Mouse (Mus musculus): ENCODE results near the gene Lrtm1. TPM values are rescaled to one million over a fixed set of nuclear protein-coding genes. Genes with fewer than 3 reads are reported as not detected.

The Lrtm1 gene
- polyA plus RNA-seq, 1 experiment from 2014 or later: 0.20 TPM

- no peak overlapping the region for H3K4me2 ChIP-seq (ENCODE audit: low read length)
- no peak overlapping the region for H3K9ac ChIP-seq (ENCODE audit: low read depth, low read length)
- H3K4me3 ChIP-seq (ENCODE audit: low read depth, low read length): no peak overlapping the region
- WGBS: 92% methylated on average over 4 of the region's 4 CpGs
- no peak overlapping the region for H3K27ac ChIP-seq (ENCODE audit: low read length)
- no peaks in the 10 kb centered on the region for H3K36me3 ChIP-seq (ENCODE audit: control insufficient read depth, insufficient read depth, low read length)
- H3K4me1 ChIP-seq (ENCODE audit: control insufficient read depth, insufficient read depth, low read length): 0 out of 2 replicates have a peak, but pooled peaks cover 3% of the 10 kb centered on the region
- ATAC-seq: no peak
- H3K27me3 ChIP-seq (ENCODE audit: control insufficient read depth, insufficient read depth, low read depth, low read length): no peaks in the 10 kb centered on the region
- no peaks in the 10 kb centered on the region for H3K9me3 ChIP-seq (replicated peaks; ENCODE audit: control insufficient read depth, low read length, poor library complexity, severe bottlenecking)
Observed at GRCm38 (mm10) chr14:29009644-29010043, 8.4 kb upstream of the Lrtm1 start.

- Histone ChIP-seq H3K36me3 (ENCODE audit: control insufficient read depth, insufficient read depth, low read length) (no peaks in the 10 kb centered on the region), H3K4me1 (ENCODE audit: control insufficient read depth, insufficient read depth, low read length) (peaks cover 11% of the 10 kb centered on the region; the same call in 1 of the 2 replicates), H3K9ac (ENCODE audit: low read depth, low read length) (no peak overlapping the region), H3K27me3 (ENCODE audit: control insufficient read depth, insufficient read depth, low read depth, low read length) (no peaks in the 10 kb centered on the region), H3K27ac (ENCODE audit: low read length) (no peak overlapping the region), H3K4me3 (ENCODE audit: low read depth, low read length) (no peak overlapping the region), H3K4me2 (ENCODE audit: low read length) (no peak overlapping the region), H3K9me3 (replicated peaks; ENCODE audit: control insufficient read depth, low read length, poor library complexity, severe bottlenecking) (no peaks in the 10 kb centered on the region)
- no peak for ATAC-seq
- WGBS: 87% methylated on average over 3 of the region's 3 CpGs
Observed at GRCm38 (mm10) chr14:29013161-29013560, 4.8 kb upstream of the Lrtm1 start.

DNA sequence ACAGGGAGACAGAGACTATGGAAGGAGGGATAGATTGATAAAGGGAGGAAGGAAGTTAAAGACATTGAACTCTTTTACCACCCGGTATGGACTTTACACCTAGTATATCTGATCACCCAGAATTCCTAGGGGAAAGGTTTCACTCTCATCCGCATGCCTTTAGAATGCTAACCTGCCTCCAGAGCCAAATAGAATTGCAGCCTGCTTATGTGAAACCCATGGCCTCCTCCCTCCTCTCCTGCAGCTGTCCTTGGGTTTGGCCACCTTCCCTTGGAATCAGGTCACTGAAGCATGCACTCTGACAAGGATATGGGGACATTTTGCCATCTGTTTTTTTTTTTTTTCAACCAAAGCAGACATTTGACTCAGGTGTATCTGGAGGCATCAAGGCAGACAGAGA, 3.3 kb upstream of the Lrtm1 start:
- Histone ChIP-seq H3K4me3 (ENCODE audit: low read depth, low read length) (no peak overlapping the region), H3K27ac (ENCODE audit: low read length) (no peak overlapping the region), H3K9ac (ENCODE audit: low read depth, low read length) (no peak overlapping the region), H3K27me3 (ENCODE audit: control insufficient read depth, insufficient read depth, low read depth, low read length) (no peaks in the 10 kb centered on the region), H3K36me3 (ENCODE audit: control insufficient read depth, insufficient read depth, low read length) (no peaks in the 10 kb centered on the region), H3K4me2 (ENCODE audit: low read length) (no peak overlapping the region), H3K4me1 (ENCODE audit: control insufficient read depth, insufficient read depth, low read length) (peaks cover 11% of the 10 kb centered on the region; the same call in 1 of the 2 replicates), H3K9me3 (replicated peaks; ENCODE audit: control insufficient read depth, low read length, poor library complexity, severe bottlenecking) (no peaks in the 10 kb centered on the region)
- no peak for ATAC-seq
- 71% methylated on average over 2 of the region's 2 CpGs for WGBS

DNA sequence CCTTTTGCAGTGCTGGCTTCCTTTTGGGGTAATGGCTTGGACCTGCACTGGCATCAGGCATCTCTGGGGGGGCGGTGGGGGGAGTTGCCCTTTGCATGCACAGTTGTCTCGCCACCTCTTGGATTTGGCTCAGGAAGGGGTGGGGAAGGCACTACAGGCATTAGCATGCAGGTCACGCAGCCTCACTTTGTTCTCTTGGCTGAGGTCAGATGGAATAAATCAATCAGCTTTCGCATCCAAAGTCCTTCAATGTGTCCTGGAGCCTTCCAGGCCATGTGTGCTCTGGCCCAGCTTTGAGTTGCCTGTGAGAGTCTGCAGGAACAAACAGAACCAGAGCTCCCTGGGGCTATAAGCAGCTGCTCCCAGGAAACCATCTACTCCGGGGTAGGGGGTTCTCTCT, 2.1 kb upstream of the Lrtm1 start:
- Histone ChIP-seq H3K27ac (ENCODE audit: low read length) (no peak overlapping the region), H3K9me3 (replicated peaks; ENCODE audit: control insufficient read depth, low read length, poor library complexity, severe bottlenecking) (no peaks in the 10 kb centered on the region), H3K36me3 (ENCODE audit: control insufficient read depth, insufficient read depth, low read length) (no peaks in the 10 kb centered on the region), H3K9ac (ENCODE audit: low read depth, low read length) (no peak overlapping the region), H3K27me3 (ENCODE audit: control insufficient read depth, insufficient read depth, low read depth, low read length) (no peaks in the 10 kb centered on the region), H3K4me3 (ENCODE audit: low read depth, low read length) (no peak overlapping the region), H3K4me2 (ENCODE audit: low read length) (no peak overlapping the region), H3K4me1 (ENCODE audit: control insufficient read depth, insufficient read depth, low read length) (peaks cover 8% of the 10 kb centered on the region; the same call in 1 of the 2 replicates)
- ATAC-seq: 0 out of 2 replicates have a peak, but pooled peaks have one; percentile 54
- 26% methylated on average over 5 of the region's 5 CpGs for WGBS

- Histone ChIP-seq H3K9me3 (replicated peaks; ENCODE audit: control insufficient read depth, low read length, poor library complexity, severe bottlenecking) (no peaks in the 10 kb centered on the region), H3K36me3 (ENCODE audit: control insufficient read depth, insufficient read depth, low read length) (no peaks in the 10 kb centered on the region), H3K9ac (ENCODE audit: low read depth, low read length) (no peak overlapping the region), H3K27ac (ENCODE audit: low read length) (no peak overlapping the region), H3K4me3 (ENCODE audit: low read depth, low read length) (no peak overlapping the region), H3K27me3 (ENCODE audit: control insufficient read depth, insufficient read depth, low read depth, low read length) (no peaks in the 10 kb centered on the region), H3K4me1 (ENCODE audit: control insufficient read depth, insufficient read depth, low read length) (peaks cover 8% of the 10 kb centered on the region; the same call in 1 of the 2 replicates), H3K4me2 (ENCODE audit: low read length) (no peak overlapping the region)
- WGBS: 11% methylated on average over 6 of the region's 7 CpGs
- ATAC-seq: no peak
Observed at GRCm38 (mm10) chr14:29018316-29019000, 450 bp downstream of the Lrtm1 start.

- WGBS: 84% methylated on average over 4 of the region's 4 CpGs
Observed at GRCm38 (mm10) chr14:29021295-29021694, 3.3 kb downstream of the Lrtm1 start.

DNA sequence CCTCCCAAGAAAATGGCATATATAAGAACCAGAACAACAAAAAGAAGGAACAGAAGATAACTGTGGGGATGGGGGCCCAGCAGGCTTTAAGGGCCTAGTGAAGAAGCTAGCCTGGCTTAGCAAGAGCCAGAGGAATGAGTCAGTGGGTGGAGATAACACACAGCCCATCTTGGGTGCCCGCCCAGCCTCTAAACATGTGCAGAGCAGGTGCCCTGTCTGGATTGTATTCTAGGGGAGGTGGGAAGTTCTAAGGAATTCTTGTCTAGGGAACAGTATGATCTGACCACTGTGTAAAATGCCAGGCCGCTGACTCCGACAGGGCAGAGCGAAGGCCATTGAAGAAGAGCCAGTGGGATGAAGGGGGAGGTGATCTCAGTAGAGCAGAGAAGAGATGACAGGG, 5.2 kb downstream of the Lrtm1 start:
- no peaks in the 10 kb centered on the region for H3K36me3 ChIP-seq (ENCODE audit: control insufficient read depth, insufficient read depth, low read length)
- no peak overlapping the region for H3K4me3 ChIP-seq (ENCODE audit: low read depth, low read length)
- no peak for ATAC-seq
- no peaks in the 10 kb centered on the region for H3K27me3 ChIP-seq (ENCODE audit: control insufficient read depth, insufficient read depth, low read depth, low read length)
- H3K9ac ChIP-seq (ENCODE audit: low read depth, low read length): no peak overlapping the region
- no peaks in the 10 kb centered on the region for H3K9me3 ChIP-seq (replicated peaks; ENCODE audit: control insufficient read depth, low read length, poor library complexity, severe bottlenecking)
- H3K27ac ChIP-seq (ENCODE audit: low read length): no peak overlapping the region
- WGBS: 94% methylated on average over 4 of the region's 4 CpGs
- H3K4me1 ChIP-seq (ENCODE audit: control insufficient read depth, insufficient read depth, low read length): 0 out of 2 replicates have a peak, but pooled peaks cover 1% of the 10 kb centered on the region
- no peak overlapping the region for H3K4me2 ChIP-seq (ENCODE audit: low read length)

More at GRCm38 (mm10) chr14:29021295-29021694, 3.3 kb downstream of the Lrtm1 start:
- Histone ChIP-seq H3K9ac (ENCODE audit: low read depth, low read length) (no peak overlapping the region), H3K4me1 (ENCODE audit: control insufficient read depth, insufficient read depth, low read length) (peaks cover 2% of the 10 kb centered on the region; the same call in 1 of the 2 replicates), H3K36me3 (ENCODE audit: control insufficient read depth, insufficient read depth, low read length) (no peaks in the 10 kb centered on the region), H3K27me3 (ENCODE audit: control insufficient read depth, insufficient read depth, low read depth, low read length) (no peaks in the 10 kb centered on the region), H3K27ac (ENCODE audit: low read length) (no peak overlapping the region), H3K4me3 (ENCODE audit: low read depth, low read length) (no peak overlapping the region), H3K4me2 (ENCODE audit: low read length) (no peak overlapping the region), H3K9me3 (replicated peaks; ENCODE audit: control insufficient read depth, low read length, poor library complexity, severe bottlenecking) (no peaks in the 10 kb centered on the region)
- ATAC-seq: no peak

DNA sequence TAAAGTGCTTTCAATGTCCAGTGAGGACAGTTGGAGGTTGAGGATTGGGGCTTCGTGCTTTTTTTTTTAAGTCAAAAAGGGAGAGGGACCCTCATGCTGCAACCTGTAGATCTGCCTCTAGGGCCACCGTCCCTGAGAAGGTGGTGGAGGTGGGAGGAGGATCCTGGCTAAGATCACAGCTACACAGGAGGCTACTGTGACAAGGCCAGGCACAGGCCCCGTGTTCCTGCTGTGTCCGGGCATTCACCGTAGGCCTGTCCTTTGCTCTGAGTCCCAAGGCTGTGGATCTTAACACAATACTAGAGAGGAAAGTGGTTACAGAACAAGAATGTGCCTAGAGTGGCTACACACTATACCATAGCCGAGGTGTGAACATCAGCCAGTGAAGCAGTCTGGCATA, 7.3 kb downstream of the Lrtm1 start:
- Histone ChIP-seq H3K4me3 (ENCODE audit: low read depth, low read length) (no peak overlapping the region), H3K4me2 (ENCODE audit: low read length) (no peak overlapping the region), H3K27me3 (ENCODE audit: control insufficient read depth, insufficient read depth, low read depth, low read length) (no peaks in the 10 kb centered on the region), H3K9ac (ENCODE audit: low read depth, low read length) (no peak overlapping the region), H3K4me1 (ENCODE audit: control insufficient read depth, insufficient read depth, low read length) (peaks cover 17% of the 10 kb centered on the region), H3K27ac (ENCODE audit: low read length) (no peak overlapping the region), H3K9me3 (replicated peaks; ENCODE audit: control insufficient read depth, low read length, poor library complexity, severe bottlenecking) (no peaks in the 10 kb centered on the region), H3K36me3 (ENCODE audit: control insufficient read depth, insufficient read depth, low read length) (no peaks in the 10 kb centered on the region)
- ATAC-seq: no peak
- WGBS: 79% methylated on average over 6 of the region's 6 CpGs

- H3K36me3 ChIP-seq (ENCODE audit: control insufficient read depth, insufficient read depth, low read length): no peaks in the 10 kb centered on the region
- H3K9ac ChIP-seq (ENCODE audit: low read depth, low read length): no peak overlapping the region
- no peaks in the 10 kb centered on the region for H3K9me3 ChIP-seq (replicated peaks; ENCODE audit: control insufficient read depth, low read length, poor library complexity, severe bottlenecking)
- 90% methylated on average over 5 of the region's 5 CpGs for WGBS
- no peak overlapping the region for H3K4me3 ChIP-seq (ENCODE audit: low read depth, low read length)
- no peaks in the 10 kb centered on the region for H3K27me3 ChIP-seq (ENCODE audit: control insufficient read depth, insufficient read depth, low read depth, low read length)
- no peak overlapping the region for H3K4me2 ChIP-seq (ENCODE audit: low read length)
- no peak for ATAC-seq
- H3K27ac ChIP-seq (ENCODE audit: low read length): no peak overlapping the region
- peaks cover 20% of the 10 kb centered on the region for H3K4me1 ChIP-seq (ENCODE audit: control insufficient read depth, insufficient read depth, low read length)
Observed at GRCm38 (mm10) chr14:29027276-29027675, 9.3 kb downstream of the Lrtm1 start.

Data from midbrain, embryonic 16.5 days (tissue).